ENCODE assay signal across 9 mouse cellular contexts in the genomic region with DNA sequence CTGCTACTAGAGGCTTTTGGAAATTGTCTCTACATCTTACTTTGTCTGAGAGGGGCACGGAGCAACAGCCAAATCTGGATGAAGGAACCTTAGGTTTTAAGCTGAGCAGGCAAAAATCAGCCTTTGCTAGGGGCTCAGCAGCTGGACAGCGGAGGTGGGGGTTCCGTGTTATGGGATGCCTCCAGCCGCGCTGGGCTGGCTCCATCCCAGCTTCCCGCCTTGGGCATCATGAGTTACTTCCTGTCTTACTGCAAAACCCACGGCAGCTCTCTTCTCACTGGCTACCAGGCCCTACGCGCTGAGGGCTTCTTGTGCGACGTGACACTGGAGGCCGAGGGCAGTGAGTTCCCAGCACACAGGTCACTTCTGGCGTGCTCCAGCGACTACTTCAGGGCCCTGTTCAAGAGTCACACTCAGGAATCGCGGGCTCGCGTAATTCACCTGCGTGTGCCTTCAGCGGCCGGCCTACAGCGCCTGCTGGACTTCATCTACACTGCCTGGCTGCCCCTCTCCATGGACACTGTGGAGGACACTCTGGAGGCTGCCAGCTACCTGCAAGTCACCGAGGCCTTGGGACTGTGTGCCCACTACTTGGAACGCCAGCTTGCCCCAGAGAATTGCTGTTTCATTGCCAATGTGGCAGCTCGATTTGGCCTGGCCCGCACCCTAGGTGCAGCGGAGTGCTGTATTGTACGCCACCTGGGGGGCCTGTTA. TPM values are rescaled to one million over a fixed set of nuclear protein-coding genes. Genes with fewer than 3 reads are reported as not detected.
DNase-seq lines count a peak whose midpoint lies in the region; ATAC-seq and TF ChIP-seq lines count a peak whose summit lies in the region.
"Had no signal": no experiment of that assay in that cellular context is flagged by ENCODE, and none has a peak within 500 bp of the region (broad histone marks: within the 10 kb centered on the region; RNA-seq: fewer than 3 reads in every experiment).

TSS of gene Klhl34 (plus strand) at position 229 of the 714 bp plus-strand sequence.

- peaks cover 27% of the 10 kb centered on the region for H3K27me3 ChIP-seq in limb, embryonic 15.5 days
- no peaks in the 10 kb centered on the region for H3K27me3 ChIP-seq in stomach, embryonic 14.5 days (ENCODE audit: control insufficient read depth, insufficient read depth, low read length)

- H3K36me3 ChIP-seq in limb, embryonic 15.5 days: no peaks in the 10 kb centered on the region
- no peaks in the 10 kb centered on the region for H3K36me3 ChIP-seq in stomach, embryonic 14.5 days (ENCODE audit: control insufficient read depth, insufficient read depth, low read length)

- H3K4me1 ChIP-seq in limb, embryonic 15.5 days: peaks cover 8% of the 10 kb centered on the region; the same call in 1 of the 2 replicates
- H3K4me1 ChIP-seq in stomach, embryonic 14.5 days (ENCODE audit: control insufficient read depth, insufficient read depth, low read length): no peaks in the 10 kb centered on the region

- no peak for DNase-seq in layer of hippocampus, adult 2 months (ENCODE audit: low spot score in 2 of 2)
- DNase-seq in layer of hippocampus, adult 8-10 months (ENCODE audit: low spot score in 2 of 2): no peak
- DNase-seq in cerebellum, postnatal 25 days: peak; percentile 61 to 66
- DNase-seq in spleen, adult 12 weeks (ENCODE audit: low spot score): no peak
- no peak for DNase-seq in ovary, postnatal 36 days (ENCODE audit: low spot score)

- no peaks in the 10 kb centered on the region for H3K9me3 ChIP-seq in limb, embryonic 15.5 days
- H3K9me3 ChIP-seq in stomach, embryonic 14.5 days (ENCODE audit: control insufficient read depth, low read depth, low read length): no peaks in the 10 kb centered on the region

- H3K27ac ChIP-seq in layer of hippocampus, adult 2 months: peak within 1 kb of the TSS; percentile 46; the same call in 1 of the 2 replicates
- no peak within 1 kb of the TSS for H3K27ac ChIP-seq in limb, embryonic 15.5 days
- H3K27ac ChIP-seq in stomach, embryonic 14.5 days (ENCODE audit: low read length): no peak within 1 kb of the TSS

- H3K4me3 ChIP-seq in layer of hippocampus, adult 2 months: peak within 1 kb of the TSS; percentile 11; the same call in 1 of the 2 replicates
- peak within 1 kb of the TSS; percentile 23 for H3K4me3 ChIP-seq in limb, embryonic 15.5 days
- H3K4me3 ChIP-seq in stomach, embryonic 14.5 days (ENCODE audit: low read depth, low read length): peak within 1 kb of the TSS; percentile 12; the same call in 1 of the 2 replicates

- TF ChIP-seq CTCF in layer of hippocampus, adult 2 months (conservative IDR thresholded peaks at IDR 0.05): no peak

- ATAC-seq in granulocyte monocyte progenitor cell, adult 5-6 weeks (replicated peaks; ENCODE audit: poor library complexity, severe bottlenecking): peak; percentile 74
- 0 out of 2 replicates have a peak, but pooled peaks have one; percentile 30 for ATAC-seq in limb, embryonic 15.5 days (ENCODE audit: insufficient number of reproducible peaks, low FRiP score, low TSS enrichment, low read depth)
- ATAC-seq in stomach, embryonic 14.5 days (ENCODE audit: insufficient number of reproducible peaks, insufficient read depth, low FRiP score, low read depth): no peak
- ATAC-seq: Patski had no signal

- peak within 1 kb of the TSS; percentile 55 for H3K4me2 ChIP-seq in limb, embryonic 15.5 days
- peak within 1 kb of the TSS; percentile 47 for H3K4me2 ChIP-seq in stomach, embryonic 14.5 days (replicated peaks; ENCODE audit: low read depth, low read length)

- 33% methylated on average over 28 of the region's 28 CpGs for WGBS in limb, embryonic 15.5 days
- WGBS in stomach, embryonic 14.5 days: 48% methylated on average over 28 of the region's 28 CpGs

- no peak within 1 kb of the TSS for H3K9ac ChIP-seq in limb, embryonic 15.5 days
- no peak within 1 kb of the TSS for H3K9ac ChIP-seq in stomach, embryonic 14.5 days (replicated peaks; ENCODE audit: low read depth, low read length)

RNA-seq across cellular contexts. Expression of gene Klhl34, which starts in this region (rescaled TPM):
- total RNA-seq in layer of hippocampus, adult 2 months (2021): under 1 TPM; 0.25 to 0.26 TPM
- under 1 TPM in 2 of 4 experiments, not detected in 2; 0.24 to 0.27 TPM for total RNA-seq in layer of hippocampus, adult 8-10 months (2022)
- total RNA-seq in granulocyte monocyte progenitor cell, adult 5-6 weeks (2014; fragmentation: Nextera tagmentation): not detected in 2 replicates
- total RNA-seq in granulocyte monocyte progenitor cell, adult 5-6 weeks (2017): not detected in 2 replicates
- polyA plus RNA-seq in limb, embryonic 15.5 days (2015; fragmentation: Nextera tagmentation; extraction: Ambion mirVana): 0.46 and 0.87 TPM in 2 replicates
- polyA plus RNA-seq in stomach, embryonic 14.5 days (2014; fragmentation: Nextera tagmentation; extraction: Ambion mirVana): 0.91 and 1.4 TPM in 2 replicates
- polyA plus RNA-seq: Patski had no signal

Comparison
In these comparisons a context has a peak if more than half of its experiments do, and no peak if none do; other contexts are left out.
1. Peak in ATAC-seq in granulocyte monocyte progenitor cell, adult 5-6 weeks; RNA of the gene not detected or under 1 TPM.
2. Peak in ATAC-seq, H3K4me3 ChIP-seq and H3K4me2 ChIP-seq in limb, embryonic 15.5 days; RNA of the gene not detected or under 1 TPM.
3. DNase-seq: peak in cerebellum, postnatal 25 days (2 of 2); none in layer of hippocampus, adult 2 months (0 of 2), layer of hippocampus, adult 8-10 months (0 of 2), spleen, adult 12 weeks (single experiment) and ovary, postnatal 36 days (single experiment).
4. Peak in every context shown above with its lines, with median percentiles within 50 percentile points of each other: H3K4me3 ChIP-seq.